Mouse (Mus musculus) Patski (cell line): ENCODE measurements around the gene Nup107. TPM values are rescaled to one million over a fixed set of nuclear protein-coding genes. Genes with fewer than 3 reads are reported as not detected.
A peak's percentile ranks its signal among the peaks of the same experiment; 100 is the strongest.

Experiments
- ATAC-seq: fragments of 100-300 bp; one replicate; pipeline ENCODE4 v1.8.0; 2021
- CTCF ChIA-PET: fragments of 350-600 bp; sonication (Branson Sonifier 250); formaldehyde crosslinking; loops from one replicate; lab custom pipeline; 2022; ENCODE audit warnings: inconsistent platforms; lab: Charles Lee
- POLR2A ChIA-PET: fragments of 350-600 bp; sonication (Branson Sonifier 250); formaldehyde crosslinking; loops from one replicate; lab custom pipeline; 2022; ENCODE audit warnings: antibody characterized with exemption, inconsistent platforms; lab: Charles Lee
- DNase-seq: peaks from one replicate; pipeline ENCODE4 v3.0.0-alpha.2; 2011; ENCODE audit warnings: low read depth, low spot score
- H3K27me3 ChIP-seq: fragments of 371-371 bp; one replicate; pipeline ENCODE4 v1.5.1; 2021
- CTCF ChIP-seq: fragments of 100-300 bp; IDR thresholded peaks from one replicate; pipeline ENCODE4 v1.5.1; 2021
- in situ Hi-C: fragments of 300-500 bp; cut with MboI; formaldehyde crosslinking; loops from 3 replicates; pipeline ENCODE4 v1.11.1; 2018; ENCODE audit warnings: low pct_unique_long_range_greater_than_20kb, mixed read lengths
- polyA plus RNA-seq: library from polyadenylated mRNA; unstranded; gene quantifications from one replicate; pipeline ENCODE4 v1.2.3, GENCODE M21; 2021

Nup107 gene
- polyA plus RNA-seq: 22.6 TPM

- in situ Hi-C loops: no loop called here
- no peak for TF ChIP-seq CTCF
- ATAC-seq (peak; percentile 96), DNase-seq (peak; percentile 96)
- H3K27me3 ChIP-seq: no peaks in the 10 kb centered on the region
- CTCF ChIA-PET: no interaction called here
- POLR2A ChIA-PET: interaction anchor here (0.7 to 1.4 kb wide), 2 partner anchors 15 to 456 kb away, joined by 3 read pairs; no protein-coding TSS in a partner anchor
These were observed at the start of gene Nup107 for GRCm38 (mm10) chr10:117792141-117793091. Nup107 (minus strand) TSS chr10:117792705.

- H3K27me3 ChIP-seq: no peaks in the 10 kb centered on the region
- TF ChIP-seq CTCF: no peak
- in situ Hi-C loops: no loop called here
- POLR2A ChIA-PET: no interaction called here
- ATAC-seq (no peak), DNase-seq (no peak)
- CTCF ChIA-PET: no interaction called here
These were observed 49.3 kb upstream of the Nup107 start for GRCm38 (mm10) chr10:117841765-117842164.

GRCm38 (mm10) chr10:117840431-117840995 lies 48.0 kb upstream of the Nup107 start:
- ATAC-seq: no peak
- no peak for DNase-seq
- TF ChIP-seq CTCF: no peak
- in situ Hi-C loops: no loop called here
- CTCF ChIA-PET: interaction anchor here (1.0 to 1.1 kb wide), 3 partner anchors 10 to 27 kb away, joined by 3 read pairs; no protein-coding TSS in a partner anchor
- POLR2A ChIA-PET: no interaction called here
- no peaks in the 10 kb centered on the region for H3K27me3 ChIP-seq

GRCm38 (mm10) chr10:117839737-117840136 lies 47.2 kb upstream of the Nup107 start:
- in situ Hi-C loops: no loop called here
- TF ChIP-seq CTCF: no peak
- no peaks in the 10 kb centered on the region for H3K27me3 ChIP-seq
- CTCF ChIA-PET: interaction anchor here (1.0 to 1.9 kb wide), 4 partner anchors 10 to 26 kb away, joined by 3 to 6 read pairs (median 3); no protein-coding TSS in a partner anchor
- ATAC-seq: no peak
- POLR2A ChIA-PET: no interaction called here
- DNase-seq: no peak

- DNase-seq (no peak), ATAC-seq (peak; percentile 60)
- no peaks in the 10 kb centered on the region for H3K27me3 ChIP-seq
- peak; percentile 52 for TF ChIP-seq CTCF
- in situ Hi-C loops: no loop called here
- ChIA-PET CTCF (interaction anchor here (1.2 to 1.9 kb wide), 3 partner anchors 12 to 27 kb away, joined by 3 to 6 read pairs (median 5); no protein-coding TSS in a partner anchor), POLR2A (no interaction called here)
These were observed 46.4 kb upstream of the Nup107 start for GRCm38 (mm10) chr10:117838924-117839323.

- no peak for TF ChIP-seq CTCF
- ATAC-seq (no peak), DNase-seq (no peak)
- ChIA-PET POLR2A (no interaction called here), CTCF (no interaction called here)
- H3K27me3 ChIP-seq: no peaks in the 10 kb centered on the region
- in situ Hi-C loops: no loop called here
These were observed 43.8 kb upstream of the Nup107 start for GRCm38 (mm10) chr10:117836354-117836753.

DNA sequence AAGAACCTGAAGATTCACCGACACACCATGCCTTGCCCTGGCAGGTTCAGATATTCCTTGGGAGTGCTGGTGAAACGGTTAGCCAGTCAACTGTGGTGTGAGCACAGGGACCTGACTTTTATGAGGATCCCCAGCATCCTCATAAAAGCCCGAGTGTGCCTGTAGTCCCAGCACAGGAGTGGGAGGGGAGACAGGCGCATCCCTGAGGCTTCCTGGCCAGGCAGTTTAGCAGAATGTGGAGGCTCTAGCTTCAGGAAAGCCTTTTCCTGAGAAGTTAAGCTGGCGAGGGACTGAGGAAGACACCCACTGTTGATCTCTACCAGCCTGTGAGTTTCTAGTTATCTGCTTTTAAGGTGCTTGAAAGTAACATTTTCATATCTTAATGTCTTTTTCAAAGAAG lies 42.9 kb upstream of the Nup107 start:
- in situ Hi-C loops: no loop called here
- POLR2A ChIA-PET: no interaction called here
- no peaks in the 10 kb centered on the region for H3K27me3 ChIP-seq

DNA sequence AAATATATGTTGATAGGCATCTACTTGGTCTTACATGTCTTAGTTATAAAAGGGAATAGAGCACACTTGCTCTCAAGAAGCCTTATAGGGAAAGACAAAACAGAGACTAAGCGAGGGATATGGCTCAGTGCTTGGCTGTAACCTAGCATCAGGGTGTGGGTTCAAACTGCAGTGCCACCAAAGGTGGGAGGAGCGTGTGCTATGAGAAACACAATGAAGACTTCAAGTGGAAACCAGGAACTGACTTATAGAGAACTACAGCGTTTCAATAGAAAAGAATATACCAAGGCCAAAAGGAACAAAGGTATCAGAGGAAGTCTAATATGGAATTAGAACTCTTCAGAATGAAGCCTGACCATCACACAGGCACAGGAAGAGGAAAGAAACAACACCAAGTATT lies 38.3 kb upstream of the Nup107 start:
- no peak for ATAC-seq
- no peak for TF ChIP-seq CTCF
- in situ Hi-C loops: no loop called here
- CTCF ChIA-PET: no interaction called here
- POLR2A ChIA-PET: no interaction called here
- DNase-seq: no peak
- no peaks in the 10 kb centered on the region for H3K27me3 ChIP-seq

More for the DNA sequence above, 42.9 kb upstream of the Nup107 start:
- CTCF ChIA-PET: no interaction called here
- DNase-seq (no peak), ATAC-seq (peak; percentile 12)
- TF ChIP-seq CTCF: no peak

DNA sequence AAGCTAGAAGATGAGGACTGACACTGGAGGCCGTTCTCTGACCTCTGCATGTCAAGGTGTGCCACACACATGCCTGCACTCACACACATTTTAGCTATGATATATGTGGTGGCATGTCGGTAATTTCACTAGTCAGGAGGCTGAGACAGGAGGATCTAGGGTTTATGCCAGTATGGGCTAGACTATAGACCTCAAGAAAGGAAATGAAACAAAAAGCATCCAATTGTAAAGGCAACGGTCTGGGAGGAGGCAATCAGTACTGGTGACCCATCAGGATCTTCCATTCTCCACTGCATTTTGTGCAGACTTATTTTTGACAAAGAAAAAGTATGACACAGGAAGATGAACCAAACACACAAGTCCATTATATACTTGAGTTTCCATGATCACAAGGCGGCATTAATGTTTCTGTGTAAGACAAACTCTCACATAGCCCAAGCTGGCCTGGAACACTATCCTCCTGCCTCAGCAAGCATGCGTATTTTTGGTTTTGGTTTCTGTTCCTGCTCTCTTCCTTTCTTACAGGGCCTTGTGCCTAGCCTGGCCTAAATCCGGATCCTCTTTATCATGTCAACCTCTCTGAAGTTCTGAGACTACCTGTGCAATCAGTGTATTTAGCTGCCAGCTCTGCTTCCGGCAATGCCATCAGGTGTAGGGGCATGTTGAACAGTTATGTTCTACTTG lies 37.1 kb upstream of the Nup107 start:
- H3K27me3 ChIP-seq: no peaks in the 10 kb centered on the region
- no peak for ATAC-seq
- no peak for TF ChIP-seq CTCF
- ChIA-PET CTCF (interaction anchor here (0.6 kb wide), 1 partner anchor 11 kb away, joined by 3 read pairs; no protein-coding TSS in a partner anchor), POLR2A (no interaction called here)
- in situ Hi-C loops: no loop called here
- DNase-seq: no peak

DNA sequence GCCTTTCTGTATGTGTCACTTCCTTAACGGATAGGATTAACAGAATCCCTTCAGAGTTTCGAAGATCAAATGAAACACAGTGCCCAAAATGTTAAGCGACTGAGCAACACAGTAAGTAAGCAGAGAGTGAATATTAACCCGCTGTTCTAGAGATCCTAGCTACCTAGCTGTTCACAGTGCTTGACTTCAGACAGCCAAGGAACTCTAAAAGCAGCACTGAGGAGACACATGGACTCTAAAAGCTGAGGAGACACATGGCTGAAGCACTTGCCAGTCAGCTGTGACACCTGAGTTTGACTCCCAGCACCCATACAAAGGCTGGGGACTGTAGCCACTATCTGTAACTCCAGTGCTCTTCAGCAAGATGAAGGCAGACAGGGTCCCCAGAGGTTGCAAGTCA lies 36.5 kb upstream of the Nup107 start:
- ChIA-PET POLR2A (no interaction called here), CTCF (no interaction called here)
- in situ Hi-C loops: no loop called here
- H3K27me3 ChIP-seq: no peaks in the 10 kb centered on the region
- DNase-seq (no peak), ATAC-seq (no peak)
- no peak for TF ChIP-seq CTCF
